Mouse (Mus musculus) ES-Bruce4 (cell line): ENCODE data around the gene Tubg2. TPM values are rescaled to one million over a fixed set of nuclear protein-coding genes. Genes with fewer than 3 reads are reported as not detected.

Experiments used
- H3K27ac ChIP-seq: 2 replicates; pipeline ENCODE4 v1.5.1; 2012; ENCODE audit warnings: low read length, inconsistent platforms; ENCODE audit not compliant: insufficient read depth
- H3K27me3 ChIP-seq: 2 replicates; pipeline ENCODE4 v1.6.1; 2012; ENCODE audit warnings: mild to moderate bottlenecking, low read length, inconsistent platforms; ENCODE audit not compliant: control insufficient read depth, poor library complexity, insufficient read depth, severe bottlenecking
- H3K36me3 ChIP-seq: 2 replicates; pipeline ENCODE4 v1.6.1; 2012; ENCODE audit warnings: inconsistent platforms, mild to moderate bottlenecking, low read length, moderate library complexity; ENCODE audit not compliant: control insufficient read depth, poor library complexity, insufficient read depth, severe bottlenecking
- H3K4me1 ChIP-seq: one replicate; pipeline ENCODE4 v1.8.1; 2011; ENCODE audit warnings: low read length; ENCODE audit not compliant: control insufficient read depth, insufficient read depth
- H3K4me3 ChIP-seq: 2 replicates; pipeline ENCODE4 v1.5.1; 2011; ENCODE audit warnings: low read depth, mild to moderate bottlenecking, low read length
- H3K9ac ChIP-seq: 2 replicates; pipeline ENCODE4 v1.6.1; 2012; ENCODE audit warnings: low read depth, mild to moderate bottlenecking, inconsistent platforms; ENCODE audit not compliant: poor library complexity, severe bottlenecking
- H3K9me3 ChIP-seq: replicated peaks from 2 replicates; pipeline ENCODE4 v1.6.1; 2012; ENCODE audit warnings: mild to moderate bottlenecking, low read length, inconsistent platforms; ENCODE audit not compliant: control insufficient read depth, poor library complexity, insufficient read depth, severe bottlenecking
- CTCF ChIP-seq: IDR thresholded peaks from one replicate; pipeline ENCODE4 v1.8.1; 2011; ENCODE audit warnings: low read depth, low read length
- EP300 ChIP-seq: IDR thresholded peaks from 2 replicates; pipeline ENCODE4 v1.6.1; 2011; ENCODE audit warnings: low read depth, low read length; ENCODE audit not compliant: insufficient read depth
- POLR2A ChIP-seq: IDR thresholded peaks from one replicate; pipeline ENCODE4 v1.8.1; 2011; ENCODE audit warnings: low read length; ENCODE audit not compliant: insufficient read depth
- polyA plus RNA-seq: library from polyadenylated mRNA; stranded (reverse); fragments of >200 nt; gene quantifications from 2 replicates; pipeline ENCODE4 v1.2.4, GENCODE M21; 2011; ENCODE audit warnings: low read depth; ENCODE audit not compliant: missing spikeins, insufficient read depth, insufficient read length

Gene Tubg2
- polyA plus RNA-seq, 1 experiment = 1.9 TPM

DNA sequence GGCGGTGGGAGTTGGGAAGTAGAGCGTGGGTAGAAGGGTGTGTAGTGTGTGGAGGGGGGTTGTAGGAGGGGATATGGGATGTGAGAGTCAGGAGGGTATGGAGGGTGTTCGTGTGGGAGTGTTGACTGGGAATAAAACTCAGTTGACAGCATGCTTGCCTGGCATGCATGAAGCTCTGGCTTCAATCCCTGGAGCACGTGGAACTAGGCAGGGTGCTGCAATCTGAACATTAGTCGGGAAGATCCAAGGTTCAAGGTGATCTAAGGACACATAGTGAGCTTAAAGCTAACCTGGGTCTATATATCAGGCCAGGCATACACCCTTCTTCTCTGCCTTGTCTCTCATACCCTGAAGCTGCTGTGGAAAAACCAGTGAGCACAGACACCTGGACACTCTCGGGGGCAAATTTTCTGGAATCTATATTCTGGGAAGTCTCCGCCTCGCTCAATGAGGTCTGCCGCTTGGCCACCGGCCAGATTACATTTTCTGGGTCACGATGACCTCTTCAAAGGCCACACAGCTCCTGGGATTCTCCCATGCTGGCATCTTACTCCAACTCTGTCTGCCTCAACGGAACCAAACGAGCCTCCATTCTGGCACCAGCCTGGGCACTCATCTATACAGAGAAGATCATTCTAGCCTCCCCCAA, 21.4 kb upstream of the Tubg2 start:
- no peaks in the 10 kb centered on the region for H3K36me3 ChIP-seq
- no peaks in the 10 kb centered on the region for H3K4me1 ChIP-seq
- TF ChIP-seq CTCF (no peak), POLR2A (no peak), EP300 (no peak)
- no peak overlapping the region for H3K4me3 ChIP-seq
- H3K9me3 ChIP-seq = no peaks in the 10 kb centered on the region
- H3K9ac ChIP-seq = no peak overlapping the region
- no peak overlapping the region for H3K27ac ChIP-seq
- H3K27me3 ChIP-seq = no peaks in the 10 kb centered on the region

DNA sequence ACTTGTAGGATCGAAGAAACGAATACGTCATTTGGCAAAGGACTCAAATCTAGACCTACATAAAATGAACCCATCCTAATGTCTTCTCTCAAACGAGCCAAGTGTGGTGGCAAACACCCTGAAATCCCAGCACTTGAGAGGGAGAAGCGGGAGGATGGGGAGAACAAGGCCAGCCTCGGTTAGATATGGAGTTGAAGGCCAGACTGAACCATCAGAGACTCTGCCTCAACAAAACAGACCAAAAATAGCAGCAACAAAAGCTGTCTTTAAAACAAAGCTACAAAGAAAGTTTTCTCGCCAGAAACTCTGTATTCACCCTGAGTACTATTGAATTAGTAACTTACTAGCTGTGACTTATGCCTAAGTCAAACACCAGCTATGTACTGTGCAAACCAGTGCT, 18.7 kb upstream of the Tubg2 start:
- TF ChIP-seq EP300 (no peak), POLR2A (no peak), CTCF (no peak)
- no peaks in the 10 kb centered on the region for H3K4me1 ChIP-seq
- H3K27ac ChIP-seq = no peak overlapping the region
- no peaks in the 10 kb centered on the region for H3K9me3 ChIP-seq
- no peaks in the 10 kb centered on the region for H3K36me3 ChIP-seq
- no peak overlapping the region for H3K4me3 ChIP-seq
- no peak overlapping the region for H3K9ac ChIP-seq
- no peaks in the 10 kb centered on the region for H3K27me3 ChIP-seq

DNA sequence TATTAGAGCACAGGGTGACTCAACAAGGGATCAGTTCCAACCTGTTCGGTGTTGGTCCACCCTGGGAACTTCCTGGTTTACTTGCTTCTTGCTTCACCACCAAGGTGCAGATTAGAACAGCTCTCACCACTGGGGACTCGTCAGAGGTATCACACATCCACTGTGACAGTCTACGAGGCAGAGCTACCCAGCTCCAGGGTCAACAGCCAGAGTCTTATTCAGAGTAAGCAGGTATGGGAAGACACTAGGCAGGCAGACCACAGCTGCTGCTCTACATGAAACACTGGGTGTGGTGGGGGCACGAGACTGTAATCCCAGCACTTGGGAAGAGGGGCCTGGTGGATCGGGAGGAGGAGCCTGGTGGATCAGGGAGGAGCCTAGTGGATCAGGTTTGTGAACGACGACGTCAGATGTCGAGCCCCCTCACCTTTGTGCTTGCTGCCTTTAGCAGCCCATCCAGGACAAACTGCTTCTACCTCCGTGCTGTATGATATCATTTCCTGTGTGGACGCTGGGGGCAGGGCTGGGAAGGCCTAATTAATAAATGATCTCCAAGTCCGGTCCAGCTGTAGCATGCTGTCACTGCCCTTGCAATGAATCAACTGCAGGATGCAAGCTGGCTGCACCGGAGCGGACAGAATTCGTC, 17.0 kb upstream of the Tubg2 start:
- peak overlapping the region; percentile 35 for H3K9ac ChIP-seq
- H3K27ac ChIP-seq = no peak overlapping the region
- no peaks in the 10 kb centered on the region for H3K36me3 ChIP-seq
- H3K4me3 ChIP-seq = peak overlapping the region; percentile 19; the same call in 1 of the 2 replicates
- no peaks in the 10 kb centered on the region for H3K27me3 ChIP-seq
- no peaks in the 10 kb centered on the region for H3K4me1 ChIP-seq
- H3K9me3 ChIP-seq = no peaks in the 10 kb centered on the region
- TF ChIP-seq EP300 (no peak), CTCF (no peak), POLR2A (no peak)

DNA sequence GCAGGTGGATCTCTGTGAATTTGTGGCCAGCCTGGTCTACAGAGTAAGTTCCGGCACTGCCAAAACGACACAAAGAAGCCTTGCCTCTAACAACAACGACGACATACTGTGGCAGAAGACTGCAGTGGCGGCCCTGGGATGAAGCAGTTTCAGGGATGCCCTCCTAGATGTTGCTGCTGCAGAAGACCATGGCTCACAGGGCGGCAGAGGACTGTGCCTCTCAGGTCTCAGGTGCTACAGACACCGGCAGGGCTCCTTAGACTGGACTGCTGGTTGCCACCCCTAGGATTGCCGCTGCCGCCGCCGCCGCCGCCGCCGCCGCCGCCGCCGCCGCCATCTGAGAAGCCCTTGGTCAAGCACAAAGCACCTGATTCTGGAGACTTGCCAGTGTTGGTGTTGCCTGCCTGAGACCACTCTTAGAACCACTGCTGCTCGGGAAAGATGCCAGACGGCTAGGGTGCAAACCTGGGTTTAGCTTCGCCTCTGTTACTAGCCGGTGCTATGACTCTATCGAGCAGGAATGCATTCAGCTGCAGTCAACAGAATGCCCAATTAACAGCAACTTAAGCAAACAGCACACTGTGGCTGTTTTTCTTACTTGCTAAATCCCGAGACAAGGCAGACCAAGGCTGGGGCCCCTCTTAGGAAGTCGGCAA, 15.4 kb upstream of the Tubg2 start:
- no peak for TF ChIP-seq CTCF
- TF ChIP-seq POLR2A = no peak
- no peak for TF ChIP-seq EP300
- H3K9ac ChIP-seq = peak overlapping the region; percentile 27
- no peaks in the 10 kb centered on the region for H3K36me3 ChIP-seq
- H3K9me3 ChIP-seq = no peaks in the 10 kb centered on the region
- no peak overlapping the region for H3K27ac ChIP-seq
- H3K4me1 ChIP-seq = no peaks in the 10 kb centered on the region
- no peaks in the 10 kb centered on the region for H3K27me3 ChIP-seq
- peak overlapping the region; percentile 52 for H3K4me3 ChIP-seq

DNA sequence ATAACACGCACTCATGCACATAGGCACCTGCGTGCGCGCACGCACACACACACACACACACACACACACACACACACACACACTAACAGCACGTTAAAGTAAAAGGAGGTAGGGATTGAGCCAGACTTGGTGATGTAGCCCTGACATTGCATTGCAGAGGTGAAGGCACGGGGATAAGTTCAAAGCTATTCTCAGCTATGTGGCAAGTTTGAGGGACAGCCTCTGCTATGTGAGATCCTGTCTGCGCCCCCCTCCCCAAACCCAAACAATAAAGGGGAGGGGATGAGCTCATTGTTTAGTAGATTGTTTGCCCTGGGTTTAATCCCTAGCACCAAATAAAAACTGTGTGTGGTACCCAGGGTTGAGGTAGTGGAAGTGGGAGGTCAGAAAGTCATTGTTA, 14.6 kb upstream of the Tubg2 start:
- H3K27ac ChIP-seq = no peak overlapping the region
- H3K9ac ChIP-seq = no peak overlapping the region
- no peak for TF ChIP-seq POLR2A
- no peaks in the 10 kb centered on the region for H3K36me3 ChIP-seq
- H3K4me1 ChIP-seq = no peaks in the 10 kb centered on the region
- no peaks in the 10 kb centered on the region for H3K9me3 ChIP-seq
- no peak overlapping the region for H3K4me3 ChIP-seq
- H3K27me3 ChIP-seq = no peaks in the 10 kb centered on the region
